Mouse (Mus musculus) cerebral cortex, adult 2 months (tissue): ENCODE results near the gene Ift122.

ENCODE experiments used
- WGBS: fragments of 180-500 bp; shearing (Covaris S2); methylation state at CpG from one replicate; pipeline ENCODE4 v1.1.7; 2018; 5-methylcytosine and 5-hydroxymethylcytosine counted together

Gene Ift122

GRCm38 (mm10) chr6:115891497-115892061, 38.3 kb downstream of the Ift122 start:
- 21% methylated on average over 8 of the region's 8 CpGs for WGBS

- WGBS, result 65% methylated on average over 3 of the region's 3 CpGs
These were observed 39.1 kb downstream of the Ift122 start for GRCm38 (mm10) chr6:115892363-115892762.

- WGBS, result 73% methylated on average over 1 of the region's 1 CpGs
These were observed 43.1 kb downstream of the Ift122 start for GRCm38 (mm10) chr6:115896346-115896745.

- 65% methylated on average over 4 of the region's 4 CpGs for WGBS
These were observed 43.8 kb downstream of the Ift122 start for GRCm38 (mm10) chr6:115897117-115897516.

GRCm38 (mm10) chr6:115897926-115898520, 44.8 kb downstream of the Ift122 start:
- 78% methylated on average over 7 of the region's 7 CpGs for WGBS

- 3% methylated on average over 3 of the region's 3 CpGs for WGBS
These were observed 47.8 kb downstream of the Ift122 start for GRCm38 (mm10) chr6:115901062-115901461.

GRCm38 (mm10) chr6:115901489-115901931, 48.2 kb downstream of the Ift122 start:
- 59% methylated on average over 8 of the region's 8 CpGs for WGBS

GRCm38 (mm10) chr6:115902545-115902944, 49.3 kb downstream of the Ift122 start:
- 45% methylated on average over 3 of the region's 3 CpGs for WGBS

GRCm38 (mm10) chr6:115905568-115905967, 52.3 kb downstream of the Ift122 start:
- WGBS, result 84% methylated on average over 6 of the region's 6 CpGs

- WGBS, result 84% methylated on average over 1 of the region's 1 CpGs
These were observed 53.2 kb downstream of the Ift122 start for GRCm38 (mm10) chr6:115906455-115906854.

GRCm38 (mm10) chr6:115906871-115907270, 53.6 kb downstream of the Ift122 start:
- 42% methylated on average over 2 of the region's 2 CpGs for WGBS

- 81% methylated on average over 6 of the region's 6 CpGs for WGBS
These were observed 55.2 kb downstream of the Ift122 start for GRCm38 (mm10) chr6:115908421-115908982.

- 90% methylated on average over 3 of the region's 3 CpGs for WGBS
These were observed 55.8 kb downstream of the Ift122 start for GRCm38 (mm10) chr6:115909052-115909451.

- WGBS, result 54% methylated on average over 8 of the region's 8 CpGs
These were observed 56.7 kb downstream of the Ift122 start for GRCm38 (mm10) chr6:115909940-115910339.

- 79% methylated on average over 6 of the region's 6 CpGs for WGBS
These were observed 58.5 kb downstream of the Ift122 start for GRCm38 (mm10) chr6:115911763-115912162.

- WGBS, result 57% methylated on average over 10 of the region's 10 CpGs
These were observed 60.2 kb downstream of the Ift122 start for GRCm38 (mm10) chr6:115913482-115913881.

GRCm38 (mm10) chr6:115914511-115915202, 61.4 kb downstream of the Ift122 start:
- WGBS, result 46% methylated on average over 15 of the region's 15 CpGs

GRCm38 (mm10) chr6:115915601-115916445, 62.6 kb downstream of the Ift122 start:
- 44% methylated on average over 17 of the region's 17 CpGs for WGBS

- 63% methylated on average over 5 of the region's 5 CpGs for WGBS
These were observed 63.3 kb downstream of the Ift122 start for GRCm38 (mm10) chr6:115916611-115917010.

- 100% methylated on average over 1 of the region's 1 CpGs for WGBS
These were observed 65.3 kb downstream of the Ift122 start for GRCm38 (mm10) chr6:115918615-115919014.

- 84% methylated on average over 5 of the region's 5 CpGs for WGBS
These were observed 66.6 kb downstream of the Ift122 start for GRCm38 (mm10) chr6:115919876-115920275.

GRCm38 (mm10) chr6:115924829-115925228, 71.6 kb downstream of the Ift122 start:
- 82% methylated on average over 6 of the region's 6 CpGs for WGBS
